Mouse (Mus musculus) MEL (cell line): ENCODE measurements around the gene Frs3. TPM values are rescaled to one million over a fixed set of nuclear protein-coding genes. Genes with fewer than 3 reads are reported as not detected.
A peak's percentile ranks its signal among the peaks of the same experiment; 100 is the strongest.

Experiments
- DNase-seq: peaks from one replicate; pipeline ENCODE4 v3.0.0; 2011; ENCODE audit warnings: low read depth, low spot score
- H3K27ac ChIP-seq: 2 replicates; pipeline ENCODE4 v1.5.1; 2012; ENCODE audit warnings: low read depth, mild to moderate bottlenecking, control low read depth, low read length, moderate library complexity; ENCODE audit not compliant: control insufficient read depth
- H3K27me3 ChIP-seq, 2 experiments: fragments of 150-350 bp in 1 of 2; sonication (generic) in 1 of 2; 2 replicates each; pipeline ENCODE4 v1.6.1; 2012; ENCODE audit warnings: low read length in 2 of 2, mild to moderate bottlenecking in 2 of 2, improper control_type of control experiment in 1 of 2, moderate library complexity in 1 of 2; ENCODE audit not compliant: insufficient read depth in 2 of 2, control insufficient read depth in 1 of 2
- H3K36me3 ChIP-seq, 2 experiments: 2 replicates each; pipeline ENCODE4 v1.6.1; 2012 to 2014; ENCODE audit warnings: low read length in 2 of 2, improper control_type of control experiment in 1 of 2, inconsistent platforms in 1 of 2, mild to moderate bottlenecking in 1 of 2; ENCODE audit not compliant: insufficient read depth in 2 of 2, control insufficient read depth in 1 of 2
- H3K4me1 ChIP-seq, 2 experiments: fragments of 150-350 bp in 1 of 2; sonication (generic) in 1 of 2; 2 replicates each; pipeline ENCODE4 v1.6.1; 2012; ENCODE audit warnings: low read length in 2 of 2, improper control_type of control experiment in 1 of 2, mild to moderate bottlenecking in 1 of 2; ENCODE audit not compliant: insufficient read depth in 2 of 2, control insufficient read depth in 1 of 2
- H3K4me3 ChIP-seq, 2 experiments: fragments of 150-350 bp in 1 of 2; sonication (generic) in 1 of 2; 2 replicates each; pipeline ENCODE4 v1.5.1; 2012; ENCODE audit warnings: low read depth in 2 of 2, low read length in 2 of 2, mild to moderate bottlenecking in 2 of 2, moderate library complexity in 2 of 2, control low read depth in 1 of 2, improper control_type of control experiment in 1 of 2; ENCODE audit not compliant: control insufficient read depth in 1 of 2, insufficient read depth in 1 of 2
- H3K79me2 ChIP-seq: 2 replicates; pipeline ENCODE4 v1.6.1; 2012; ENCODE audit warnings: mild to moderate bottlenecking, low read length, moderate library complexity; ENCODE audit not compliant: control insufficient read depth, poor library complexity, insufficient read depth
- H3K9ac ChIP-seq: 2 replicates; pipeline ENCODE4 v1.6.1; 2012; ENCODE audit warnings: low read depth, mild to moderate bottlenecking, control low read depth, low read length, moderate library complexity; ENCODE audit not compliant: control insufficient read depth, poor library complexity, severe bottlenecking
- H3K9me3 ChIP-seq: fragments of 150-350 bp; sonication (generic); replicated peaks from 2 replicates; pipeline ENCODE4 v1.6.1; 2012; ENCODE audit warnings: mild to moderate bottlenecking, low read length, improper control_type of control experiment, moderate library complexity; ENCODE audit not compliant: insufficient read depth
- CHD1 ChIP-seq: IDR thresholded peaks from 2 replicates; pipeline ENCODE4 v1.6.1; 2012; ENCODE audit warnings: low read depth, mild to moderate bottlenecking, inconsistent platforms, low read length, improper control_type of control experiment
- CHD2 ChIP-seq: IDR thresholded peaks from 2 replicates; pipeline ENCODE4 v1.6.1; 2011; ENCODE audit warnings: low read length, improper control_type of control experiment
- CTCF ChIP-seq, 3 experiments: IDR thresholded peaks in 2 of 3; conservative IDR thresholded peaks in 1 of 3; 2 replicates each; pipeline ENCODE4 v1.5.1; 2011 to 2012; ENCODE audit warnings: low read length in 3 of 3, low read depth in 2 of 3, mild to moderate bottlenecking in 2 of 3, improper control_type of control experiment in 1 of 3, inconsistent platforms in 1 of 3, mixed read lengths in 1 of 3, moderate library complexity in 1 of 3; ENCODE audit not compliant: control insufficient read depth in 1 of 3, insufficient read depth in 1 of 3, poor library complexity in 1 of 3, severe bottlenecking in 1 of 3
- E2F4 ChIP-seq: IDR thresholded peaks from 2 replicates; pipeline ENCODE4 v1.6.1; 2011; ENCODE audit warnings: low read depth, low read length, improper control_type of control experiment, borderline replicate concordance
- EP300 ChIP-seq, 2 experiments: IDR thresholded peaks; 2 replicates each; pipeline ENCODE4 v1.6.1; 2011; ENCODE audit warnings: improper control_type of control experiment in 2 of 2, low read length in 2 of 2, low read depth in 1 of 2, mild to moderate bottlenecking in 1 of 2
- GABPA ChIP-seq: IDR thresholded peaks from 2 replicates; pipeline ENCODE4 v1.6.1; 2012; ENCODE audit warnings: low read depth, mild to moderate bottlenecking, inconsistent platforms, low read length, improper control_type of control experiment, moderate library complexity
- GATA1 ChIP-seq: IDR thresholded peaks from 2 replicates; pipeline ENCODE4 v1.6.1; 2011; ENCODE audit warnings: low read depth, low read length, improper control_type of control experiment
- MAX ChIP-seq: IDR thresholded peaks from 2 replicates; pipeline ENCODE4 v1.6.1; 2011; ENCODE audit warnings: low read length, improper control_type of control experiment
- MAZ ChIP-seq: IDR thresholded peaks from 2 replicates; pipeline ENCODE4 v1.6.1; 2012; ENCODE audit warnings: low read depth, mild to moderate bottlenecking, inconsistent platforms, low read length, improper control_type of control experiment
- MYC ChIP-seq: IDR thresholded peaks from 2 replicates; pipeline ENCODE4 v1.6.1; 2011; ENCODE audit warnings: low read depth, mild to moderate bottlenecking, low read length, improper control_type of control experiment, moderate library complexity
- NRF1 ChIP-seq: IDR thresholded peaks from 2 replicates; pipeline ENCODE4 v1.6.1; 2014; ENCODE audit warnings: low read depth, mild to moderate bottlenecking, inconsistent platforms, low read length, improper control_type of control experiment, moderate library complexity; ENCODE audit not compliant: poor library complexity, insufficient read depth, severe bottlenecking
- POLR2A ChIP-seq, 2 experiments: IDR thresholded peaks; 2 replicates each; pipeline ENCODE4 v1.6.1; 2011 to 2012; ENCODE audit warnings: low read length in 2 of 2, mild to moderate bottlenecking in 2 of 2, control low read depth in 1 of 2, improper control_type of control experiment in 1 of 2, low read depth in 1 of 2, moderate library complexity in 1 of 2; ENCODE audit not compliant: control insufficient read depth in 1 of 2, insufficient read depth in 1 of 2, poor library complexity in 1 of 2
- POLR2AphosphoS2 ChIP-seq: IDR thresholded peaks from 2 replicates; pipeline ENCODE4 v1.6.1; 2011; ENCODE audit warnings: low read length, improper control_type of control experiment
- POLR2AphosphoS5 ChIP-seq: IDR thresholded peaks from 2 replicates; pipeline ENCODE4 v1.6.1; 2012; ENCODE audit warnings: low read depth, borderline replicate concordance, mild to moderate bottlenecking, inconsistent platforms, low read length, moderate library complexity, mixed read lengths
- RAD21 ChIP-seq: IDR thresholded peaks from 2 replicates; pipeline ENCODE4 v1.6.1; 2011; ENCODE audit warnings: mild to moderate bottlenecking, low read depth, low read length, improper control_type of control experiment
- RCOR1 ChIP-seq: IDR thresholded peaks from 2 replicates; pipeline ENCODE4 v1.6.1; 2012; ENCODE audit warnings: low read depth, mild to moderate bottlenecking, inconsistent platforms, low read length, improper control_type of control experiment
- SIN3A ChIP-seq: IDR thresholded peaks from 2 replicates; pipeline ENCODE4 v1.6.1; 2012; ENCODE audit warnings: low read length, improper control_type of control experiment, inconsistent platforms
- SMC3 ChIP-seq: IDR thresholded peaks from 2 replicates; pipeline ENCODE4 v1.6.1; 2011; ENCODE audit warnings: low read depth, low read length, improper control_type of control experiment
- TBP ChIP-seq: IDR thresholded peaks from 2 replicates; pipeline ENCODE4 v1.8.0; 2011; ENCODE audit warnings: low read depth, low read length, improper control_type of control experiment
- TCF12 ChIP-seq: IDR thresholded peaks from 2 replicates; pipeline ENCODE4 v1.6.1; 2014; ENCODE audit warnings: low read depth, mild to moderate bottlenecking, inconsistent platforms, low read length, improper control_type of control experiment, moderate library complexity
- ZC3H11A ChIP-seq: IDR thresholded peaks from 2 replicates; pipeline ENCODE4 v1.6.1; 2012; ENCODE audit warnings: low read depth, mild to moderate bottlenecking, inconsistent platforms, low read length, improper control_type of control experiment
- ZNF384 ChIP-seq: IDR thresholded peaks from 2 replicates; pipeline ENCODE4 v1.6.1; 2012; ENCODE audit warnings: low read depth, mild to moderate bottlenecking, inconsistent platforms, low read length, improper control_type of control experiment
- polyA plus RNA-seq, 2 experiments: library from polyadenylated mRNA; stranded (reverse) in 1 of 2; unstranded in 1 of 2; fragments of >175 nt in 1 of 2; fragments of >200 nt in 1 of 2; gene quantifications; 2 replicates each; pipeline versions ENCODE4 v1.2.1 to v1.2.4; 2012; ENCODE audit warnings: low replicate concordance in 2 of 2, low read depth in 1 of 2; ENCODE audit not compliant: insufficient read length in 2 of 2, insufficient read depth in 1 of 2, missing spikeins in 1 of 2
- total RNA-seq: library from RNA; depleted of rRNA; stranded (reverse); fragments of 300-350 nt; gene quantifications from 2 replicates; pipeline ENCODE4 v1.2.3, GENCODE M21; 2012

The Frs3 gene
- total and polyA plus RNA-seq, 3 experiments = 2.7 to 4.4 TPM; not detected in 1

- H3K27ac ChIP-seq = no peak overlapping the region
- no peak overlapping the region for H3K9ac ChIP-seq
- no peaks in the 10 kb centered on the region for H3K79me2 ChIP-seq
- DNase-seq = no peak
- no peaks in the 10 kb centered on the region for H3K27me3 ChIP-seq
- H3K36me3 ChIP-seq = no peaks in the 10 kb centered on the region; a peak in 1 of 4 replicates
- TF ChIP-seq EP300 (IDR thresholded peaks at IDR 0.05; ENCODE audit: low read depth in 1 of 2, low read length in 2 of 2) (no peak), RCOR1 (no peak), E2F4 (no peak), MAX (no peak), CTCF (IDR thresholded peaks at IDR 0.05 in 2 of 3, conservative IDR thresholded peaks at IDR 0.05 in 1 of 3; ENCODE audit: control insufficient read depth in 1 of 3, insufficient read depth in 1 of 3, low read depth in 2 of 3, low read length in 3 of 3, poor library complexity in 1 of 3, severe bottlenecking in 1 of 3) (no peak), MAZ (no peak), ZNF384 (no peak)
- no peaks in the 10 kb centered on the region for H3K4me1 ChIP-seq
- no peak overlapping the region for H3K4me3 ChIP-seq
- no peaks in the 10 kb centered on the region for H3K9me3 ChIP-seq
Measured at GRCm38 (mm10) chr17:47672311-47673111, 16.3 kb upstream of the Frs3 start.

- Histone ChIP-seq H3K27ac (no peak overlapping the region), H3K9ac (no peak overlapping the region), H3K27me3 (no peaks in the 10 kb centered on the region), H3K79me2 (no peaks in the 10 kb centered on the region), H3K9me3 (no peaks in the 10 kb centered on the region)
- peak; percentile 60 for DNase-seq
- TF ChIP-seq ZC3H11A (peak; percentile 48), SMC3 (peak; percentile 83), TCF12 (no peak), CTCF (IDR thresholded peaks at IDR 0.05 in 2 of 3, conservative IDR thresholded peaks at IDR 0.05 in 1 of 3; ENCODE audit: control insufficient read depth in 1 of 3, insufficient read depth in 1 of 3, low read depth in 2 of 3, low read length in 3 of 3, poor library complexity in 1 of 3, severe bottlenecking in 1 of 3) (peak; percentile 59 to 78 (median 75)), RAD21 (peak; percentile 62)
- TF ChIP-seq, all 39 proteins: peak for 4
- Histone ChIP-seq H3K4me3 (no peak overlapping the region), H3K36me3 (no peaks in the 10 kb centered on the region; a peak in 1 of 4 replicates), H3K4me1 (no peaks in the 10 kb centered on the region)
Measured at GRCm38 (mm10) chr17:47676581-47676980, 12.2 kb upstream of the Frs3 start.

GRCm38 (mm10) chr17:47678238-47678637 is 10.6 kb upstream of the Frs3 start:
- no peaks in the 10 kb centered on the region for H3K27me3 ChIP-seq
- DNase-seq = no peak
- no peaks in the 10 kb centered on the region for H3K79me2 ChIP-seq
- H3K27ac ChIP-seq = no peak overlapping the region
- H3K36me3 ChIP-seq = no peaks in the 10 kb centered on the region; a peak in 1 of 4 replicates
- no peak for TF ChIP-seq SMC3
- no peak for TF ChIP-seq RCOR1
- no peak for TF ChIP-seq MAZ
- no peak for TF ChIP-seq MYC
- TF ChIP-seq CHD1 = no peak
- no peak for TF ChIP-seq ZC3H11A
- no peak for TF ChIP-seq NRF1
- no peak for TF ChIP-seq SIN3A
- TF ChIP-seq TBP = no peak
- TF ChIP-seq CHD2 = no peak
- no peak for TF ChIP-seq POLR2A (IDR thresholded peaks at IDR 0.05; ENCODE audit: control insufficient read depth in 1 of 2, insufficient read depth in 1 of 2, low read depth in 1 of 2, low read length in 2 of 2, poor library complexity in 1 of 2)
- no peak for TF ChIP-seq MAX
- no peak for TF ChIP-seq RAD21
- no peak for TF ChIP-seq E2F4
- no peak for TF ChIP-seq POLR2AphosphoS2
- no peak for TF ChIP-seq GABPA
- no peak for TF ChIP-seq GATA1
- no peak for TF ChIP-seq POLR2AphosphoS5
- TF ChIP-seq ZNF384 = no peak
- no peak for TF ChIP-seq TCF12
- H3K4me1 ChIP-seq = no peaks in the 10 kb centered on the region; a peak in 2 of 4 replicates
- no peaks in the 10 kb centered on the region for H3K9me3 ChIP-seq
- no peak overlapping the region for H3K4me3 ChIP-seq
- no peak overlapping the region for H3K9ac ChIP-seq
